Mouse (Mus musculus) kidney, adult 8-10 months (tissue): ENCODE measurements at regions not wholly inside any gene's neighbourhood (a gene's known extent, or its start where the extent isn't known, plus 50 kb on each side); places are given as distances from the start of the nearest gene placed in this dataset.
A peak's percentile ranks its signal among the peaks of the same experiment; 100 is the strongest.

Experiments
- DNase-seq, 2 experiments: peaks; one replicate each; pipeline ENCODE4 v3.0.0; 2022

DNA sequence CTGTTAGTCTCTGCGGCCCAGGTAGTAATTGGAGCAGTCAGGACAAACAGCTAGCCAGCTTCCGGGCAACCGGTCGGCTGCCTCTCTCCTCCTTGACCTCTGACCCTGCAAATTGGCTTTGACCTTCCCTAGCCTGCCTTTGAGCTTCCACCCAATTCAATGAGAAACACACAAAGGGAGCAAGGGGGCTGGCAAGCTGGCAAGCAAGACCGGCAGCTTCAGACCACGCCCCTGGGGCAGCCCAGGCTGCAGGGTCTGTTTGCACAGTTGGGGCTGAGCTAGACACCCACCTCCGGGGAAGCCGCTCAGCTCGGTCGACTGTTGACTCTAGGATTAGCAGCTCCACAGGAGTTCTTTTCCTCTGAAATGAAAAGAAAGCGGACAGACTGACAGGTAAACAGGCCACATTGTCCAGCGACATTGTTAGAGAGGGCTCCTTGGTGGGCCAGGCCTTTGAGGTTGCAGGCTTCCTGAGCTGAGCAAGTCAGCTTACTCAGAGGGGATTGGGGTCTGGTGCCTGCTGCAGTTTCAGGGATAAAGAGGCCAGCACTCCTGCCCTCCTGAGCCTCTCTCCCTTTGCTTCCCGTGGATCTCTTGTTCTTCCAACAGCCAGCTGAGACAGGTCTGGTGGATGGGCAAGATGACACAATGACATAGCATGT, 116.6 kb downstream of the Inhbb start:
- DNase-seq, result no peak

DNA sequence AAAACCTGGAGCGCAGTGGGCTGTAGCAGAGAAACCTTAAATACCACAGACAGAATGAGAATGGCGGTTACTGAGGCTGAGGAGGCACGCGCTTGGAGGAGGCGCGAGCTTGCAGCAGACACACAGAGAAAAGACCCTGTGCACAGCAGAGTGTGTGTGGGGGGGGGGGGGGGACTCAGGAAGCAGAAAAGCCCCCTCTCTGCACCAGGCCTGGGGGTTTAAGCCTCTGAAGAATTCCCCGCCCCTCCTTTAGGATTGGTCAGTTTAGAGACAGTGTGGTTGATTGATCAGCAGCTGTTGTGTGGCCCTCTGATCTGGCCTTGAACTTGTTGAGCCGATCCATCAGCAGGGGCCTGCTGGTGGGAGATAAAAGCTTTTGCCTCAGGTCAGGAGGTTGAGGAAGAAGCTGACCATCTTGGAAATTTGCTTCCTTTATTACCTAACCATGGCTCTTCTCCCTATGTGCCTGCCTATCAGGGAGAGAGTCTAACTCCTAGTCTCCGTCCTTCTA, 117.5 kb downstream of the Inhbb start:
- no peak for DNase-seq

- DNase-seq, result no peak
These were observed 119.6 kb downstream of the Inhbb start for GRCm38 (mm10) chr1:119302349-119302995.

GRCm38 (mm10) chr1:119301931-119302330, 120.1 kb downstream of the Inhbb start:
- no peak for DNase-seq

DNA sequence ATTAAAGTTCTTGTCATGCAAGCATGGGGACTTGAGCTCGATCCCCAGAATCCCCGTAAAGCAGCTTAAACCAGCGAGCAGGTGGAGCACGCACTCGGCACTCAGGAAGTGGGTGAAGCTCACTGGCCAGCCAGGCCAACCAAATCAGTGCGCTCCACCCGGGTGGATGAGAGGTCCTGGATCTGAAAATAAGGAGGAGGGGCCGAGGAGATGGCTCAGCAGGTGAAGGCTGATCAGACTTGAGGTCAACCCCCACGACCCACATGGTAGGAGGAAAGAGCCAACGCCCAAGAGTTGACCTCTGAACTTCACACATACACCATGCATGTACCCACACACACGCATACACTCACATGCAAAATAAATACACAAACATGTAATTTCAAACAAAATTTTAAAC, 120.8 kb downstream of the Inhbb start:
- DNase-seq, result no peak

DNA sequence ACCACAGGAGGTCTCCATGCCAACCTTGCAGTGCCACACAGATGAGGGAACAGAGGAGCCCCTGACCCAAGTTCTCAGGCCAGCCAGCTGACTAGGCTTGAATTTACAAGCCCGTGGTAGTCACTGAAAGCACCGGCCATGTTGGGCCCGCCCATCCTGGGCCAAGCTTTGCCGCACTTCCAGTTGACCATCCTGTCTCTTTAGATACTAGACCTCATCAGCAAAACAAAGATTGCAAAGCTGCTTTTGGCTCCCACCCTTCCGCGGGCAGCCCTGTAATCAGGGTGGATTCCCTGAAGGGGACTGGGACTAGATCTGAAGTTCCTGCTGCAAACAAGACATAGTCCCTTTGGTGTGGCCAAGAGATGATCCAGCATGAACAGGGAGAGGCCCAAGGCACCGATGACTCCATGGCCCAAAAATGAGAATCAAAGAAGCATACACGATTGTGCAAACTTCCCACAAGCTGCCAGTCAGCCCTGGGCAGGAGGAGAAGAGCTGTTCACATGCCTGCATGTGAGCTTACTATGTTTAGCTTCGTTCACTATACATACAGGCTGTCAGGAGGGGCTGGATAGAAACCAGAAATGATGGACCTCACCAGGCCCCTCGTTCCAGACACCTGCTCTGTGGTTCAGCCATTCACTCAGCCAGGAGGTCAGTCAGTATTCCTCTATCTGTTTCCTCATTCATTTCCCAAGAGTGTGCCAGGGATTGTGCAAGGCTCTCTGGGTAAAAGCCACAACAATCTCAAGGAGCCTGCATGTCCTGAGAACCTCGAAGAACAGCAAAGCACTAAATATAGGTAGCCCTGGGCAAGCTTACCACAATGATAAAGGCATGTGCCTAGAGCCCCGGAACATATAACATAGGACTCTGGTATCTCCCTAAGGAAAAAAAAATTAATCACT, 122.0 kb downstream of the Inhbb start:
- no peak for DNase-seq

DNA sequence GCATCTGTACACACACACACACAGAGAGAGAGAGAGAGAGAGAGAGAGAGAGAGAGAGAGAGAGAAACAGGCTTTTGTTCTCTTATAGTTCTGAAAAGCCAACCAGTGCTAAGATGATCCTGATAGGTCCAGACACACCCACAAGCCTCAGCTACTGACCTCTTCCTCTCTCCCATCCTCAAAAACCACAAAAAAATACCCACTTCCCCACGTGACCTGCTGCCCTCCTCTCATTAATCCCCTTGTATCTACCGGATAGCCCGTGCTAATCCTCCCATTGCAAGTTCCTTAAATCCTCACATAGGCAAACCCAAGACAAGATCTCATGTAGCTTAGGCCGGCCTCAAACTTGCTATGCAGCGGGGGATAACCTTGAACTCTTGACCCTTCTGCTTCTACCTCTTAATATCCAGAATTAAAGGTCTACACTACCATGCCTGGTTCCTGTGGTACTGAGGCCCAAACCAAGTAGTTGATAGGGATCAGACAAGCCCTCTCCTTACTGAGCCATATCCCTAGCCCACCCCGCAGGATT, 123.3 kb downstream of the Inhbb start:
- no peak for DNase-seq

GRCm38 (mm10) chr1:119295121-119295520, 126.9 kb downstream of the Inhbb start:
- peak; percentile 12 to 35 for DNase-seq

DNA sequence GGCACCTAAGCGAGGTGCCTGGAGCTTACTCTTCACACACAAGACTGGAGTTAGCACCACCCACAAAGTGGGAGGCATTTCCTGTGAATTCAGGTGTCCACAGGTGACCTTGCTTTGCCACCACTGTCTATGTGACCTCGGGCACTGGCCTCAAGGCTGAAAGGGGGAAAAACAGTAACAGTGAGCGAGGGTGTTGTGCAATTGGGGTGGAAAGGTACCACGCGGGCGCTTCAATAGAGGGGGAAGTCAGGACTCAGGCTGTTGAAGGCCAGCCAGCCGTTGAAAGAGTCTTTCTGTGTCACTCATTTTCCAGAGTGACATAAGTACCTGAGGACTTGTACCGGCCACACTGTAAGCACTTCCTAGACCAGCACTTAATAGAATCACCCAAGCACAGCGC, 128.2 kb downstream of the Inhbb start:
- DNase-seq, result peak; percentile 30 to 67

DNA sequence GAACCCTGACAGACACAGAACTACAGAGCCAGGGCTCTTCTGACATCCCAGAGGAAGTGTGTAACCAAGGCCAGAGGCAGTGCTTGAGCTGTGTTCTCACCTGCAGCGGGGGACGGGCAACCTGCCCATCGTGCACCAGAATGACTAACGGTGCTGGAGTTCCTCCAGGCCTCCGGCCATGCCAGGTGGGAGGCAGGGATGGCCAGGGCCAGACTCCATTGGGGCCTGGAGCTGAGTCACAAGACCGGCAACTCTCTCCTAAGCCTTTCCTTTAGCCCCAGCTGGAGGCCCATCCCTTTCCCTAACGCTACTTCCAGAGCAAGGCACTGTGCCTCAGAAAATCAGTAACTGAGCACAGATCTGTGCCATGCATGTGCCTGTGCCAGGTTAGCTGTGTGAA, 129.8 kb downstream of the Inhbb start:
- DNase-seq, result peak; percentile 41 to 49

GRCm38 (mm10) chr1:119290165-119290916, 131.7 kb downstream of the Inhbb start:
- DNase-seq, result no peak

- peak in 1 of 2 experiments; percentile 21 for DNase-seq
These were observed 132.4 kb downstream of the Inhbb start for GRCm38 (mm10) chr1:119289516-119290164.

DNA sequence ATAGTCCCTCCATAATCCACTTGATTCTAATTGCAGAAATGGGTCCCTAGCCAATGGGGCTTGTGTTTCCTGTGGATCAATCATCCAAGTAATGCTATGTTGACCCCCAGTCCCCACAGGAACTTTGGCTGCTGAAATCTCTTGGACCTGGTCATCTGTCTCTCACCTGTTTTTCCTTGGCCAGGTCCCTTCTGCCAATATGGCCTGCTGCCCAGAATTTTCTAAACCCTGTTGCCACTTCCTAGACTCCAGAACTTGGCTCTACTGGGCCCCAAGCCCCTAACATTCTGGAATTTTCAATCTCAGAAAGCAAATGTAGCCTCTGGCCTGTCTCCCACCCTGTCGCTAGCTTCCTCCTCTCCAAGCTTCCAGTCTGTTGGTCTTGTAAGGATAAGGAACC, 139.6 kb downstream of the Inhbb start:
- no peak for DNase-seq

DNA sequence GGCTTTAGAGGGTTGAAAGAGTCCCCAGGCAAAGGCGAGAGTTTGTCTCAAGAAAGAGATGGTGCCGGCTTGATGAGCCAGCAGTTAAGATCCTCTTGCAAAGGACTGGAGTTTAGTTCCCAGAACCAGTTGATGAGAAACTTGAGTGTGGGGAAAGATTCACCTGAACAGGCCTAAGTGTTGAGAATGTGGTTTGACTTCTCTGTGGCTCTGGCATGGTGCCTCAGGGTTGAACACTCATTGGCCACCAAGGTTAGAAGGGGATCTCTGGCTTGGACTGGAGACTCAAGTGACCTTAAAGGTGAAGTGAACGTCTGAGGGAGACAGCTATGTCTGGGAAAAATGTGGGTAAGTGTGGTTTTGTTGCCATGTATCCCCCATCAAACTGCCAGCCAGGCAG, 142.8 kb downstream of the Inhbb start:
- peak; percentile 7 to 58 for DNase-seq

DNA sequence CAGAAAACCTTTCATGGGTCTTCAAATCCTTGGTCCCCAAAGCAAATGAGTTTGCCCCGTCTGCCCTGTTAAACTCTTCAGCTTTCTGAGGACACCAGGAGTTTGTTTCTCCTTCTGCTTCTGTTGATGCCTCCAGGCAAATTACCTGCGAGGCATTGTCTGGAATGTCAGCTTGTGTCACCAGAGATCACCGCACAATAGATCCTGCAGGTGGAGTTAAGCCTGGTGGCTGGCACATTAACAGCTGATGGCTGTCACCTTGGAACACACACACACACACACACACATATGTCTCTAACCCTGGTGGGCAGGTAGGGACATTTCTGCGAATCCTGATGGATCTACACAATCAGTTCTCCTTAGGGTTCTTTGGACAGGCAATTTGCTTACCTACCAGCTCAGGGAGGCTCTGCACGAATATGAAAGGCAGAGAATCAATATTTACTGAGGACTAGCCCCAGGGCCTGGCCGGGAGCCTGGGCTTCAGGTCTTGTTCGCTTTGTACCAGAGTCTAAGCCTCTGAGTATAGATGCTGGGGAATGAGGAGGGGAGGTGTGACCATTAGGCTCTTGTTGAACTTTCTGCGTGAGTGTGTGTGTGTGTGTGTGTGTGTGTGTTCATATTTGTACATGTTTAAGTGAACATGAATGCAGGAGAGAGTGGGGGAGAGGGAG, 143.4 kb downstream of the Inhbb start:
- no peak for DNase-seq

- no peak for DNase-seq
These were observed 144.1 kb downstream of the Inhbb start for GRCm38 (mm10) chr1:119277990-119278389.

GRCm38 (mm10) chr1:119266013-119266412, 156.0 kb downstream of the Inhbb start:
- DNase-seq, result no peak

- DNase-seq, result no peak
These were observed 156.7 kb downstream of the Inhbb start for GRCm38 (mm10) chr1:119265192-119265891.

GRCm38 (mm10) chr1:119259455-119259854, 162.6 kb downstream of the Inhbb start:
- no peak for DNase-seq

GRCm38 (mm10) chr1:119256769-119257168, 165.3 kb downstream of the Inhbb start:
- DNase-seq, result peak; percentile 15 to 55

DNA sequence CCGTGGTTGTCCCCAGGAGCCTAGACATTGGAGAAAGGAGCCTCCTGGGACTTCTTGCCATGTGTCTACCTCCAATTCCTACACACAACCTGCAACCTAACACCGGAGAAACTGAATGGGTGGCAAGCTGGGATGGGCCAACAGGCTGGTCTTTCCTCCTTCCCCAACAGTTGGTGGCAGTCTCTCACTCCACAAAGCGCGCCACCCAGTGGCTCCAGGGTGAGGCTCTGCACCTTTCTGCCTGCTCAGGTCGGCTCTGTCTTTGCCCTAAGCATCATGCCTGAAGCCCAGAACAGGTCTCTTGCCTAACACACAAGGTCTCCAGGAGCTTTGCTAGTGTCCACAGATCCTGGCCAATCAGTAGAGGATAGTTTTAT, 166.0 kb downstream of the Inhbb start:
- DNase-seq, result no peak
